Mouse (Mus musculus) myocyte (in vitro differentiated cells): ENCODE measurements around the gene Fkbp5.

ENCODE experiments used
- E2F4 ChIP-seq: IDR thresholded peaks from one replicate; pipeline ENCODE4 v1.6.1; 2011; ENCODE audit warnings: mild to moderate bottlenecking, control low read depth, moderate library complexity; ENCODE audit not compliant: insufficient read depth
- MAX ChIP-seq: IDR thresholded peaks from one replicate; pipeline ENCODE4 v1.6.1; 2011; ENCODE audit warnings: low read depth, mild to moderate bottlenecking, control low read depth
- MYOD1 ChIP-seq, 3 experiments: IDR thresholded peaks; one replicate each; pipeline ENCODE4 v1.6.1; 2011; ENCODE audit warnings: control low read depth in 2 of 3, low read depth in 2 of 3, mild to moderate bottlenecking in 2 of 3, moderate library complexity in 1 of 3; ENCODE audit not compliant: insufficient read length in 2 of 3, control insufficient read depth in 1 of 3
- POLR2A ChIP-seq: IDR thresholded peaks from one replicate; pipeline ENCODE4 v1.6.1; 2011; ENCODE audit warnings: low read depth, mild to moderate bottlenecking, control low read depth, moderate library complexity; ENCODE audit not compliant: insufficient read length
- POLR2AphosphoS2 ChIP-seq: IDR thresholded peaks from one replicate; pipeline ENCODE4 v1.6.1; 2011; ENCODE audit warnings: low read depth, control low read depth; ENCODE audit not compliant: insufficient read length
- REST ChIP-seq: IDR thresholded peaks from one replicate; pipeline ENCODE4 v1.6.1; 2011; ENCODE audit warnings: mild to moderate bottlenecking, control low read depth, moderate library complexity; ENCODE audit not compliant: insufficient read depth, insufficient read length
- TCF12 ChIP-seq: IDR thresholded peaks from one replicate; pipeline ENCODE4 v1.6.1; 2011; ENCODE audit warnings: mild to moderate bottlenecking, control low read depth; ENCODE audit not compliant: poor library complexity, insufficient read depth, severe bottlenecking

GRCm38 (mm10) chr17:28460388-28460787 lies 56.9 kb downstream of the Fkbp5 start:
- TF ChIP-seq MYOD1 (IDR thresholded peaks at IDR 0.05; ENCODE audit: control insufficient read depth in 1 of 3, insufficient read length in 2 of 3, low read depth in 2 of 3) (no peak), POLR2A (no peak), MAX (no peak), REST (no peak), POLR2AphosphoS2 (no peak), E2F4 (no peak), TCF12 (no peak)
